Mouse (Mus musculus) adrenal gland, adult (tissue): Measurements from ENCODE around the gene Pet117.

Experiments used
- DNase-seq, 2 experiments: peaks; one replicate each; pipeline ENCODE4 v3.0.0; 2022 to 2023; ENCODE audit warnings: low spot score in 1 of 2; ENCODE audit not compliant: inconsistent age in 2 of 2

Pet117 gene

GRCm38 (mm10) chr2:144381741-144382140 is 12.9 kb downstream of the Pet117 start:
- DNase-seq, result no peak

DNA sequence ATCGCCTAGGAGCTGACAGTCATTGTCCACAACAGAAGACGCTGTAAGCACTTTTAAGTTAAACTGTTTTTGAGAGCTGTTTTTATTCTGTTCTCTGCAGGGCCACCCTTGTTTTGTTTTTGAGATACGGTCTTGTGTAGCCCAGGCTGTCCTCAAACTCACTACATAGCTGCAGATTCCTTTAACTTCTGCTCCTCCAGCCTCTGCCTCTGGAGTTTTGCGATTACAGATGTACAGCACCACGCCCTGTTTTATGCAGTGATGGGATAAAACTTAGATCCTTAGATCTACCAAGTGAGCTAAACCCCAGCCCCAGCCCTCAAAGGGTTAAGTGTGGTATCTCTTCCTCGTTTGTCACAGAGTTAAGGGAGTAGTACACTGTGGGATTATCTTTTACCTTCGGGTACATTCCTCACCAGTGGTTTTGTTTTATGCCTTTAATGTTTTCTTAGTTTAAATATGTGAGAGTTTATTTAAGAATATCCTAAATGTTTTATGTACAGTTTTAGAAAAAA is 13.9 kb downstream of the Pet117 start:
- no peak for DNase-seq

- DNase-seq, result no peak
Observed at GRCm38 (mm10) chr2:144386296-144386695, 17.5 kb downstream of the Pet117 start.

GRCm38 (mm10) chr2:144388416-144388815 is 19.6 kb downstream of the Pet117 start:
- no peak for DNase-seq

- DNase-seq, result peak; percentile 11 to 47
Observed at GRCm38 (mm10) chr2:144399531-144399930, 30.7 kb downstream of the Pet117 start.

DNA sequence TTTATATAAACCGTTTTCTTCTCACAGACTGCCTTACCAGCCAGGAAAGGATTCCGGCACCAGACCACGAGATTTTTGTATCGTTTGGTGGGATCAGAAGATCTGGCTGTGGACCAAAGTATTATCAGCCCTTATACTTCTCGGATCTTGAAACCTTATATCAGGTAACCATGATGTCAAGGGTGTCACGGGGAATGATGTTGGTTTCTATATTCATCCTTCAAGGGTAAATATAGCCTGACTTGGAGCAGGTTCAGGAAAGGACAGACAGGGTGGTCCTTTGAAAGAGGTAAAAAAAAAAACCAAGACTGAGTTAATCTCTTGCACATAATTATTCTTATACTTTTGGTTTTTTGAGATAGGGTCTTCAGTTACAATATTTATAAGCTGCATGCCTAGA is 31.9 kb downstream of the Pet117 start:
- no peak for DNase-seq

DNA sequence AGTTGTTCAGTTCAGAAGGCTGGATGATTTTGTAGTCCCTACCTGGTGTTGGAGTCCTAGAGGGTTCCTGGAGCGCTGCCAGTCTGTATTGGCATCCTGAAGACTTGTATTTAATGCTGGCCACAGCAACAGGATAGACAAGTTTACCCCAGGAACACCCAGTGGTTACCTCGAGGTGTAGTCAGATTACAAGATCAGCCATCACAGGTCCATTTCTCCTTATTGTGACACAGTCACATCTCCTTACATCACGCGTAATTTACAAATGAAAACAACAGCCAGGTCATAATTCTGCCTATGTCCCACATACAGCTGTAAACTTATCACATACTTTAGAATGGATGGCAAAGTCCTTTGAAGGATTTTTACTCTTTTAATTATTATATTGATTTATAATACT is 40.2 kb downstream of the Pet117 start:
- no peak for DNase-seq

- DNase-seq, result no peak
Observed at GRCm38 (mm10) chr2:144410603-144411002, 41.8 kb downstream of the Pet117 start.

- no peak for DNase-seq
Observed at GRCm38 (mm10) chr2:144414646-144415045, 45.9 kb downstream of the Pet117 start.

DNA sequence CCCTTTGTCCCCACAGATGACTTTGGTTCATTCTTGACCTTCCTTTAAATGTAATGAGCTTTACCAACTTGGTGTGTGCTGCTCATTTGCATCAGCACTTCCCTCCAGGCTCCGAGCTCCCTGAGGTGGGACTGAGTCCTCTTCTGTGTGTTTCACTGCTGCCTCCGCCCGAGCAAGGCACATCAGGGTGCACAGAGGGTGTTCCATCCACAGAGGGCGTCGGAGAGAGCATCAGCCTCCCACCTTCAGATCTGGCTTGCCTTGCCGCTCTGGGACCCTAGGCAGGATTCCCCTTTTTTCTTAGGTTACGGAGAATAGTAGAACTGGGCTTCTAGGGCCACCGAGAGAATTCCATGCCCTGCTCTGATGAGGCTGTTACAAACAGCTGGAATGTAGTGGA is 48.1 kb downstream of the Pet117 start:
- DNase-seq, result no peak

- no peak for DNase-seq
Observed at GRCm38 (mm10) chr2:144418062-144418461, 49.3 kb downstream of the Pet117 start.

DNA sequence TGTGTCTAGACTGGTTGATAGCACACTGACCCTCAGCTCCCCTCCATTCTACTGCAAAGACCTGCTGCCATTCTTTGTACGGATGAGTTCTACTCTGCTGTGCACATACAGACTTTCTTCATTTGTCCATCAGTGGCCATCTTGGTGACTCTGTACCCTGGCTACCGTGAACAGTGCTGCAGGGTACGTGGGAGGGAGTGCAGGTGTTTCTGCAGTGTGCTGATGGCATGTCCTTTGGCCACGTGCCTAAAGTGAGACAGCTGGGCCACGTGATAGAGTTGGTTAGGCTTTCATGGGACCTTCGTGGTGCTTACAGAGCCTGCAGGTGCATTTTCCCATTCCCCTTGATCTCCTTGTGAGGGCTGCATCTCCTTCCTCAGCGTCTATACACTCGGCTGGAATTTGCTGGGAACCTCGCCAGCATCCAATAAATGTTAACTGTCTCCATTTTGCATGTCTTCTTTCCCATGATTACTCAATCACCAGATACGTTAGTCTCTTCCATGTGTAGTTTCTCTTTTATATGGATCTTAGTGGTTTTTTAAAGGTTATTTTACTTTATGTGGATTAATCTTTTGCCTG is 53.4 kb downstream of the Pet117 start:
- DNase-seq, result no peak
